Mouse (Mus musculus) intestine, embryonic 16.5 days (tissue): ENCODE data around the gene Unc13b. TPM values are rescaled to one million over a fixed set of nuclear protein-coding genes. Genes with fewer than 3 reads are reported as not detected.

Experiments
- ATAC-seq: fragments of 200-750 bp; cut with Nextera tagmentation; 2 replicates; pipeline ENCODE4 v1.8.0; 2017; ENCODE audit warnings: moderate TSS enrichment, moderate library complexity
- H3K27ac ChIP-seq: fragments of 300-500 bp; sonication (generic); 2 replicates; pipeline ENCODE4 v1.5.1; 2014; ENCODE audit warnings: mild to moderate bottlenecking, low read length
- H3K27me3 ChIP-seq: fragments of 300-500 bp; sonication (generic); replicated peaks from 2 replicates; pipeline ENCODE4 v1.6.1; 2014; ENCODE audit warnings: low read length, control low read depth, mixed read lengths; ENCODE audit not compliant: control insufficient read depth, insufficient read depth
- H3K36me3 ChIP-seq: fragments of 300-500 bp; sonication (generic); 2 replicates; pipeline ENCODE4 v1.6.1; 2014; ENCODE audit warnings: low read length, control low read depth; ENCODE audit not compliant: control insufficient read depth, insufficient read depth
- H3K4me1 ChIP-seq: fragments of 300-500 bp; sonication (generic); 2 replicates; pipeline ENCODE4 v1.6.1; 2014; ENCODE audit warnings: low read length, control low read depth, mixed read lengths; ENCODE audit not compliant: control insufficient read depth, insufficient read depth
- H3K4me2 ChIP-seq: fragments of 300-500 bp; sonication (generic); 2 replicates; pipeline ENCODE4 v1.6.1; 2014; ENCODE audit warnings: low read depth, low read length, control low read depth
- H3K4me3 ChIP-seq: fragments of 300-500 bp; sonication (generic); 2 replicates; pipeline ENCODE4 v1.5.1; 2014; ENCODE audit warnings: mild to moderate bottlenecking, low read length
- H3K9ac ChIP-seq: fragments of 300-500 bp; sonication (generic); 2 replicates; pipeline ENCODE4 v1.6.1; 2014; ENCODE audit warnings: low read depth, low read length
- H3K9me3 ChIP-seq: fragments of 300-500 bp; sonication (generic); 2 replicates; pipeline ENCODE4 v1.6.1; 2016; ENCODE audit warnings: low read length, control low read depth; ENCODE audit not compliant: control insufficient read depth
- WGBS: fragments of 180-500 bp; shearing (Covaris S2); extraction: QIAGEN DNeasy Blood & Tissue Kit; methylation state at CpG from one replicate; pipeline ENCODE4 v1.1.7; 2014; 5-methylcytosine and 5-hydroxymethylcytosine counted together
- polyA plus RNA-seq: library from polyadenylated mRNA; unstranded; fragments of >200 nt; fragmentation: Nextera tagmentation; extraction: Ambion mirVana; gene quantifications from 2 replicates; pipeline ENCODE4 v1.2.1, GENCODE M21; 2015

The Unc13b gene
- polyA plus RNA-seq, 1 experiment from 2014 or later = 3.9 TPM

DNA sequence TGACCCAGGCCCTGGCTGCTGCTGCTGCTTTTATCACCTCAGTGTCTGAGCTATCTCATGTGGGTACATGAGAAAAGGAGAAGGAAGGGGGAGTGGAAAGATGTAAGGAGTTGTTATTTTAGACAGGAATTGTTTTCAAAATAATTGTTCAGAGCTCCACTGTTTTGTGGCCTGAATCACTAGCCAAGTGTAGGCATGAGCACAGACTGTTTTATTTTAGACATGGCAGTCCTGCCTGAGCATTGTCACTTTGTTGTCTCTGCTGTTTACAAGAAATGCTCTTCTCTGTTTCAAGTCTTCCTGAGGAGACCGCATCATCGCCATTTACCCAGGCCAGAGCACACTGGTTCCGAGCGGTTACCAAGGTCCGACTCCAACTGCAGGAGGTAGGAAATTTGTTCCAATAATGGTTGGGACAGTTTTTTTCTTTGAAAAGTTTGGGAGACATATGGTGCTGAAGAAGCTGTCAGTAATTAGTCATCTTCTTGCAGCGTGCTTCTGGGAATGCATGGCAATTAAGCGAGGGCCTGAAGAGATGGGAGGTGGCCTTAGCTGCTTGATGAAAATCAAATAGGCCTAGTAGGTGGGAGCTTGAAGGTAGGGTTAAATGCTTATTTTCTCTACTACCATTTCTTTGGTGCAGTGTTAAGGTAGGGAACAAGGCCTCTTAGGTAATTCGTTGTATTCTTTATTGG, 123.9 kb downstream of the Unc13b start:
- Histone ChIP-seq H3K9ac (no peak overlapping the region), H3K4me3 (no peak overlapping the region), H3K4me1 (no peaks in the 10 kb centered on the region), H3K27ac (no peak overlapping the region), H3K27me3 (no peaks in the 10 kb centered on the region), H3K4me2 (no peak overlapping the region), H3K9me3 (no peaks in the 10 kb centered on the region), H3K36me3 (no peaks in the 10 kb centered on the region)
- no peak for ATAC-seq
- WGBS = 92% methylated on average over 8 of the region's 8 CpGs

DNA sequence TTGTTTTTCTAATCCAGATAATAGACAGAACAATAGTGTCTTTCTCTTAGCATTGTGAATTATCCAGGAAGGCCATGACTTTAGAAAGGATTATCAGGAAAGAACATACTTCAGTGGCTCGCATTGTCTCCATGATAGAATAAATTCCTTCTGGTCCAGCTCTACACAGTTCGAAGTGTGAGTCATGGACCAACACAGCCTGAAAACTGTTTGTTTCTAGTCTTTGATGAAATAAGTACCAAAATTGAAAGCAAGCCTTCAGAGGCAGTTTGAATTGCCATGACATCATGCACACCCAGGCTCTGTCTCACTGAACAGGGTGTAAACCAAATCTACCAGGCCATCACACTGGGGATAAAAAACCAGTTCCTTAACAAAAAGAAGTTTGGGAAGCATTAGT, 128.7 kb downstream of the Unc13b start:
- H3K4me2 ChIP-seq = no peak overlapping the region
- no peaks in the 10 kb centered on the region for H3K36me3 ChIP-seq
- no peak for ATAC-seq
- H3K9ac ChIP-seq = no peak overlapping the region
- no peaks in the 10 kb centered on the region for H3K4me1 ChIP-seq
- no peaks in the 10 kb centered on the region for H3K9me3 ChIP-seq
- H3K27me3 ChIP-seq = no peaks in the 10 kb centered on the region
- 90% methylated on average over 2 of the region's 2 CpGs for WGBS
- H3K27ac ChIP-seq = no peak overlapping the region
- H3K4me3 ChIP-seq = no peak overlapping the region

DNA sequence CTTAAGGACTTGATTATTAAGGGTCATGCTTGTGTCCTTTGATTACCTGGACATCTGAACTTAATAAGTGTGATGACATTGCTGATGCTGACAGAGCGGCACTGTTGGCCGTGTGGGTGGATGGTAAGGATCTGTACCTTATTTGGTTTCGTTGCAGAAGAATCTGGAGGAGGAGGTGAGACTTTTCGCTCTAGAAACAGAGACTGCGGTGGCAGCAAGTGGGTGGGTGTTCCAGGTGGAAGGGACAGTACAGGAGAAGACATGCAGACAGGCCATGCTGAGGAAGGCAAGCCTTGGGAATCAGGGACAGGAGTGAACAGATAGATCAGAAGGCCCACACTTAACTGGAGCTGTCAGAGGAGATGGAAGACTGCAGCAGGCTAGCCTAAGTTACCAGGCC, 130.6 kb downstream of the Unc13b start:
- Histone ChIP-seq H3K9me3 (no peaks in the 10 kb centered on the region), H3K4me3 (no peak overlapping the region), H3K36me3 (no peaks in the 10 kb centered on the region), H3K9ac (no peak overlapping the region), H3K27ac (no peak overlapping the region), H3K4me2 (no peak overlapping the region), H3K4me1 (no peaks in the 10 kb centered on the region), H3K27me3 (no peaks in the 10 kb centered on the region)
- ATAC-seq = no peak
- WGBS = 92% methylated on average over 5 of the region's 5 CpGs

DNA sequence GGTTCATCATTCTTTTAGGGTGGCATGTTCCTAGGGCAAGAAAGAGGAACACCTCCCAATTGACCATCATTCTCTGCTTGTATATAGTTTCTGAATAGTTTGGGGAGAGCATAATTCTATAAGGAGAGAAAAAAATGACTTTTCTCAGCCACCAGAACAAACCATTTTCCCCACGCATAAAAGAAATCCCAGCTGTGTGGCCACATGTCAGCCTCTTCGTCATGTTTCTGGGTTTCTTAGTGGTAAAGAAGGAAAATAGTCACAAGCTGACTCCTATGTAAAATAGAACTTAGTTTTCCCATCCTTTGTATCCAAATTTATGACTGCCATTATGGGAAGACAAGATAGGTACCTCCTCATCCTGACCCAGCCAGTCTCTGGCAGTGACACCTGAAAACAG, 146.2 kb downstream of the Unc13b start:
- 77% methylated on average over 2 of the region's 2 CpGs for WGBS
- H3K4me3 ChIP-seq = no peak overlapping the region
- no peaks in the 10 kb centered on the region for H3K27me3 ChIP-seq
- no peak overlapping the region for H3K4me2 ChIP-seq
- H3K4me1 ChIP-seq = no peaks in the 10 kb centered on the region
- H3K9me3 ChIP-seq = 0 out of 2 replicates have a peak, but pooled peaks cover 4% of the 10 kb centered on the region
- H3K36me3 ChIP-seq = no peaks in the 10 kb centered on the region
- H3K27ac ChIP-seq = no peak overlapping the region
- no peak for ATAC-seq
- H3K9ac ChIP-seq = no peak overlapping the region

DNA sequence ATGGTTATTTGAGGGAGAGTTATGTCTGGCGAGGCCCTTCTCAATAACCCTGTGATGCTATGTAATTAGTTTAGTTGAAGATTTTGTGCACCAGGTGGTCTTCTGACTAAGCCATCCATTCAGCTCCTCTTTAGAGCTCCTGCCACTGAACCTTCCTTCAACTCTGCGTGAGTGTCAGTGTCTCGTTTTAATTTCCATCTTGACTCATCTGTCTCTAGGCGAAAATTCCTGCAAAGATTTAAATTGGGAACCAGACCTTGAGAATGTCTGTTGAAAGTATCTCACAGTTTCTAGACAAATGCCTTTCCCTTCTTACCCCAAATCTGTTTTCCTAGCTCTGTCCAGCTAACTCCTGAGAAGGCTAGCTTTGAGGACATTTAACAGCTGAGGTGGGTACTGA, 146.8 kb downstream of the Unc13b start:
- no peak for ATAC-seq

DNA sequence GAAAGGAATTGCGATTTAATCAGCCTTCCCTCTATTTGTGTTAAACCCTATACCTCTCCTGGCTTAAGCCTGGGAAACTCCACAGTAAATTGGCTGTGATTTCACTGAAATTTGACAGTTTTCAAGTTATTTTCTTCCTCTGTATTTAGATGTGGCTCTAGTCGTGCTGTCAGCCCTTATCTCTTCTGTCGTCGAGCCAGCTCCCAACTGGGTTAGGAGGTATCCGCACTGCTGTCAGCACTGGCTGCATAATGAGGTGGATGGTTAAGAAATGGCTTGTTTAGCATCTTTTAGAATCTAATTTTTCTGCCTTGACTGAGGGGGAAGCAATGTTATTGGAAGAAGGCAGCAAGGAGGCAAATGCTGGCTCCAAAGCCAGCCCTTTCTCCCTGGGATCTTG, 148.2 kb downstream of the Unc13b start:
- ATAC-seq = no peak
- 71% methylated on average over 5 of the region's 5 CpGs for WGBS
- Histone ChIP-seq H3K9ac (no peak overlapping the region), H3K36me3 (no peaks in the 10 kb centered on the region), H3K9me3 (0 out of 2 replicates have a peak, but pooled peaks cover under 1% of the 10 kb centered on the region), H3K27me3 (no peaks in the 10 kb centered on the region), H3K27ac (no peak overlapping the region), H3K4me1 (no peaks in the 10 kb centered on the region), H3K4me3 (no peak overlapping the region), H3K4me2 (no peak overlapping the region)

More for the DNA sequence above, 146.8 kb downstream of the Unc13b start:
- H3K27ac ChIP-seq = no peak overlapping the region
- H3K9me3 ChIP-seq = 0 out of 2 replicates have a peak, but pooled peaks cover 4% of the 10 kb centered on the region
- no peak overlapping the region for H3K9ac ChIP-seq
- H3K27me3 ChIP-seq = no peaks in the 10 kb centered on the region
- H3K4me1 ChIP-seq = no peaks in the 10 kb centered on the region
- H3K4me2 ChIP-seq = no peak overlapping the region
- H3K36me3 ChIP-seq = no peaks in the 10 kb centered on the region
- WGBS = 54% methylated on average over 4 of the region's 4 CpGs
- H3K4me3 ChIP-seq = no peak overlapping the region

DNA sequence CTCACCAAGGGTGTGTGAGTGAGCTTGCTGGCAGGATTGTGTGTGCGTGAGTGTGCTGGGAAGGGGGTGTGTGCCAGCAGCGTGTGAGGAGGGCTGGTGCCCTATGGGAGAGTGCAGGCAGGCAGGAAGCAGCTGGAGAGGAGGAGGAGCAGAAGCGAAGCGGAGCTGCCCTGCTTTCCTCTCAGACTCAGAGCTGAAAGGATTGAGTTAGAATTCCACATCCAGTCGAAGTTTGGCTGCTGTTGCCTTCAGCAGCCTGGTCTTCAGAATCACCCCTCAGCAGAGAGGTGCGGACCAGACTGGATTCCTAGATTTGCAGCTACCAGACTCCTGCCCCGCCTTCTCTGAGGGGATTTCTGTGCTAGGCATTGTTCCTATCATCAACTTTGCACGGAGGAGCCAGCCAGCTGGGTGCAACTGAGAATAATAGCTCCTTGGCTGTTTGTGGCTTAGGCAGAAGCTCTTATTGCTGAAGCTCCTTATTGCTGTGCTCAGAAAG, 150.4 kb downstream of the Unc13b start:
- Histone ChIP-seq H3K9me3 (no peaks in the 10 kb centered on the region), H3K4me2 (peak overlapping the region; percentile 35), H3K4me1 (no peaks in the 10 kb centered on the region), H3K27me3 (no peaks in the 10 kb centered on the region), H3K27ac (peak overlapping the region; percentile 35; the same call in 1 of the 2 replicates), H3K9ac (peak overlapping the region; percentile 41; the same call in 1 of the 2 replicates), H3K36me3 (no peaks in the 10 kb centered on the region), H3K4me3 (peak overlapping the region; percentile 13; the same call in 1 of the 2 replicates)
- WGBS = 19% methylated on average over 8 of the region's 8 CpGs
- no peak for ATAC-seq

DNA sequence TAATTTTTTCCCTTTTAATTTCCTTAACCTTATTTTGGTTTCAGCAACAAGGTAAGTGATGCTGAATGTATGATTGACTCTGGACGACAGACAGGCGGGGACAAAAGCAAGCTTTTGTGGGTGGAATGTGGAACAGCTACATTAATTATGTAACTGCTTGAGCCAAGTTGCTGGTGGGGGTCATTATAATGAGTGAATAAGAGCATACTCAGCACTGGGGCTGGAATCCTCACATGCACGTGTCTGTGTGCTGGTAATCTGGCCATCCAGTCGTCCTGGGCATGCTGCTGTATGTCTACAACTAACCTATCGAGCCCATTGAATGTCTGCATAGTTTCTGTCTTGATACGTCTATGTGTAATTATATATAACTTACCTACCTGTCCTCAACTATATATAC, 150.9 kb downstream of the Unc13b start:
- Histone ChIP-seq H3K4me2 (no peak overlapping the region), H3K9ac (no peak overlapping the region; the same call in 1 of the 2 replicates), H3K36me3 (no peaks in the 10 kb centered on the region), H3K27ac (no peak overlapping the region), H3K4me1 (no peaks in the 10 kb centered on the region), H3K9me3 (no peaks in the 10 kb centered on the region), H3K27me3 (no peaks in the 10 kb centered on the region), H3K4me3 (no peak overlapping the region)
- ATAC-seq = no peak
- WGBS = 48% methylated on average over 6 of the region's 6 CpGs

DNA sequence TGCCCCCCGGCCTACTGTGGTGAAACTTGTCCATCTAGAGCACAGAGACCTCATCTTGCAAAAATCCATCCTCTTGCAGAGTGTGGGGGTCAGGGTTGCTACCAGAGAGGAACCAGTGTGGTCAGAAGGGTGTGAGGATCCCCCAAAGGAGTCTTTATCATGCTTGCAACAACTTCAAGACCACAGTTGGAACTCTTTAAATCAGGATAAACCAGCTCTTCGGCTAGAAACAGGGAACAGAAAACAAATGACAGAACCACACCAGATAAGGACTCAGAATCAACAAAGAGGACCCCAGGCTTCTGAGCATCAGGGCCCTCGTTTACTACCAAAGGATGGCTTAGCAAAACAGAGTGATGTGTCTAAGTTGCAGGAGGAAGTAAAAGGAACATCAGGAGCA, 157.7 kb downstream of the Unc13b start:
- no peak overlapping the region for H3K27ac ChIP-seq
- no peaks in the 10 kb centered on the region for H3K27me3 ChIP-seq
- no peak overlapping the region for H3K9ac ChIP-seq
- H3K4me2 ChIP-seq = no peak overlapping the region
- no peaks in the 10 kb centered on the region for H3K36me3 ChIP-seq
- no peaks in the 10 kb centered on the region for H3K9me3 ChIP-seq
- WGBS = 53% methylated on average over 3 of the region's 3 CpGs
- ATAC-seq = no peak
- H3K4me1 ChIP-seq = no peaks in the 10 kb centered on the region
- H3K4me3 ChIP-seq = no peak overlapping the region

DNA sequence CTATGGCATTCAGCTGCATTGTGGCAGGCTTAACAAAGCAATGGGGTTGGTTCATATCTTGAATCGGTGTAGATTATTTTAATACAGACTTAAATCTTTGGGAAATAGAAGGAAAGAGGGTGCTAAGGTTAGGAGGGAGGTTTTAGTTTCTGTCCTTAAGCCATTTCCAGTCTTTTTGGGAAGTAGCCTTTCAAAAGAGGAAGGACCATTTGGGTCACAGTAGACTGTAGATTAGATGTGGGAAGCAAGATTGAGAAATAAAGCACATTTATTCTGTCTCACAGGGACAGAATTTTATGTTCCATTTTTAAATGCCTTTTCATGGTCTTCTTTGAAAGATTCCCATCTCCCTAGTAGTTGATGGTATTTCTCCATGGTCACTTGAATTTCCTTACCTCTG, 159.2 kb downstream of the Unc13b start:
- Histone ChIP-seq H3K27me3 (no peaks in the 10 kb centered on the region), H3K27ac (no peak overlapping the region), H3K4me3 (no peak overlapping the region), H3K9me3 (no peaks in the 10 kb centered on the region), H3K36me3 (no peaks in the 10 kb centered on the region), H3K4me2 (no peak overlapping the region), H3K9ac (no peak overlapping the region), H3K4me1 (no peaks in the 10 kb centered on the region)
- no peak for ATAC-seq
- 94% methylated on average over 1 of the region's 1 CpGs for WGBS
